Mouse (Mus musculus) spleen, adult 2 months (tissue): ENCODE data around the gene Il17c. TPM values are rescaled to one million over a fixed set of nuclear protein-coding genes. Genes with fewer than 3 reads are reported as not detected.

Source experiments
- DNase-seq, 2 experiments: peaks; one replicate each; pipeline versions ENCODE4 v3.0.0 to v3.0.0-alpha.2; 2012 to 2021; ENCODE audit warnings: low spot score in 2 of 2, low read depth in 1 of 2
- H3K27ac ChIP-seq: fragments of 200-500 bp; 2 replicates; pipeline ENCODE4 v1.5.1; 2012; ENCODE audit warnings: low read length, inconsistent platforms; ENCODE audit not compliant: insufficient read depth
- H3K27me3 ChIP-seq: fragments of 200-500 bp; 2 replicates; pipeline ENCODE4 v1.6.1; 2012; ENCODE audit warnings: mild to moderate bottlenecking, moderate library complexity, low read length, inconsistent platforms; ENCODE audit not compliant: control insufficient read depth, insufficient read depth
- H3K36me3 ChIP-seq: fragments of 200-500 bp; 2 replicates; pipeline ENCODE4 v1.6.1; 2012; ENCODE audit warnings: mild to moderate bottlenecking, low read length, inconsistent platforms; ENCODE audit not compliant: control insufficient read depth, insufficient read depth
- H3K4me1 ChIP-seq: fragments of 200-500 bp; 2 replicates; pipeline ENCODE4 v1.6.1; 2011; ENCODE audit warnings: inconsistent platforms; ENCODE audit not compliant: control insufficient read depth, insufficient read depth, insufficient read length
- H3K4me3 ChIP-seq: fragments of 200-500 bp; 2 replicates; pipeline ENCODE4 v1.5.1; 2011; ENCODE audit warnings: mild to moderate bottlenecking, inconsistent platforms; ENCODE audit not compliant: insufficient read depth, insufficient read length; ENCODE audit errors: extremely low read depth
- CTCF ChIP-seq: fragments of 200-500 bp; IDR thresholded peaks from 2 replicates; pipeline ENCODE4 v1.5.1; 2011; ENCODE audit warnings: mild to moderate bottlenecking, inconsistent platforms; ENCODE audit not compliant: insufficient read depth, insufficient read length, insufficient replicate concordance; ENCODE audit errors: extremely low read depth
- POLR2A ChIP-seq: fragments of 200-500 bp; IDR thresholded peaks from 2 replicates; pipeline ENCODE4 v1.6.1; 2011; ENCODE audit warnings: low read depth, low read length, inconsistent platforms
- WGBS: fragments of 180-500 bp; shearing (Covaris S2); methylation state at CpG from one replicate; pipeline ENCODE4 v1.1.7; 2018; 5-methylcytosine and 5-hydroxymethylcytosine counted together
- polyA plus RNA-seq: library from polyadenylated mRNA; depleted of rRNA; stranded (reverse); fragments of >200 nt; gene quantifications from 2 replicates; pipeline ENCODE4 v1.2.3, GENCODE M21; 2012; rRNA removed

Il17c gene
- polyA plus RNA-seq = 0.28 TPM in 1 of 2 replicates, not detected in the other

DNA sequence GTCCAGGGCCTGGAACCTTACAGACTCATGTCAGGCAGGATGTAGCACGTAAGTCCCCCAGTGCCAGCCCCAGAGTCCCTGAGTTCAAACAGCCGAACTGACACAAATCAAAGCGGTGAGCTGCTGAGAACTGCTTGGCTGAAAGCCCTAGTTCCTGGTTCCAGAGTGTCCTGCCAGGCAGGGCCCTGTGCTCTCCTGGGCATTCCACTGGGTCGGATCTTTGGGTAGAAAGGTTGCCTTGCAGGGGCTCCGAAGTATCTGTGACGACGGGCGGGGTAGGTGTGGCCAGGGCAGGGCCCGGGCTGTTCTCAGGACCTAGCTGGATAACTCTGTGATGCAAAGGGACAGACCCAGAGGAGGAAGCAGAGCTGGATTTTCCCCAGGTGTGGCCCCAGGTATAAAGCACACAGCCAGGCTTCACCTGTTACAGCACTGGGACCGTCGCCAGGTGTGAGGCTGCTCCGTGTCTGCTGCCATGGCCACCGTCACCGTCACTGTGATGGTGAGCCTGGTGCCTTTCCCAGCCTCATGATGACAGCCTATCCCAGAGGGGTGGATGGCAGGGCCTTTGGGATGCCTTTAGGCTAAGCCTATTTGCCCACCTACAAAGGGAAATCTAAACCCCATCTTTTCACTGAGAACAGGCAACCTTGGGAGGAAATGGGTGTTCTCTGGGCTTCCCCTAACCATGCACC, at the start of gene Il17c:
Il17c (plus strand) TSS at position 645 of the 695 bp plus-strand sequence.
- no peak within 1 kb of the TSS for H3K27ac ChIP-seq
- H3K4me3 ChIP-seq = no peak within 1 kb of the TSS
- no peak for TF ChIP-seq POLR2A
- no peaks in the 10 kb centered on the region for H3K27me3 ChIP-seq
- DNase-seq = peak in 1 of 2 experiments; percentile 3
- H3K4me1 ChIP-seq = no peaks in the 10 kb centered on the region
- H3K36me3 ChIP-seq = peaks cover 32% of the 10 kb centered on the region
- WGBS = 89% methylated on average over 14 of the region's 14 CpGs

DNA sequence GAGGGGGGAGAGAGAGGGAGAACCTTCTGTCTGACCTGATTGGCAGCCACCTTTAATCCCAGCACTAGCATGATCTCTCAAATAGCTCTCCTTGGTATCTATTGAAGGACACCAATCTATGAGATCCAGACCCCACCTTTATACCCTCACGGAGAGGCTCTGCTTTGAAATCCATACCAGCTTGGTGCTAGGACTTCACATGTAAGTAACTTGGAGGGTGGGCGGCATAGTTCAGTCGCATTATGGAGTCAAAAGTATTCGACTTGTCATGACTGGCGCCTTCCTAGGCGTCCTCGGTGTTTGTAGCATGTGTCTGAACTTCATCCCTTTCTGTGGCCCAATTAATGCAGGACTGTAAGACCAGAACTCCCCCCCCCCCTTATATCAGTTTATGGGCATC, 46.5 kb upstream of the Il17c start:
- WGBS = 95% methylated on average over 7 of the region's 7 CpGs
- Histone ChIP-seq H3K4me3 (no peak overlapping the region), H3K36me3 (peaks cover 3% of the 10 kb centered on the region), H3K27ac (no peak overlapping the region), H3K27me3 (no peaks in the 10 kb centered on the region), H3K4me1 (no peaks in the 10 kb centered on the region; the same call in 1 of the 2 replicates)
- no peak for DNase-seq
- TF ChIP-seq CTCF (no peak), POLR2A (no peak)

DNA sequence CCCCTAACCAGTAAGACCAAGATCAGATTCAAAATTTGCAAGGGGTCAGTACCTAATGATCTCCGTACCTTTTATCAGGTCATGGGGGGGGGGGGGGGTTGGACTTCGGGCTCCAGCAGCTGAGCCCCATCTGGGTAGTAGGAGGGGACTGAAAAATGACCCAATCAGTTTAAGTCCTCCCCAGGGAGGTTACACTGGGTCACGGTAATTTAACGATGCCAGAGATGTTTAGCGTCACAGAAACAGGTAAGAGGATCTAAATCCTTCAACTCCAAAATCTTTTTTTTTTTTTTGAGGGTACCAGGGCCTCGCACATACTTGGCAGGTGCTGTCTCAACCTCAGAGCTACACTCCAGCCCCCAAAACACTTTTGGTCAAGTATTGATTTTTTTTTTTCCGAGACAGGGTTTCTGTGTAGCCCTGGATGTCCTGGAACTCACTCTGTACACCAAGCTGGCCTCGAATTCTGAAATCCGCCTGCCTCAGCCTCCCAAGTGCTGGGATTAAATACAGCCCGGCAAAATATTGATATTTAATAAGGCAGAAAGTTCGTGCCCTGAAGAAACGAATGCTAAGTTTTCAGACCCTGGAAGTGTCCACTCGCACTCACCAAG, 46.0 kb upstream of the Il17c start:
- no peaks in the 10 kb centered on the region; the same call in 1 of the 2 replicates for H3K4me1 ChIP-seq
- H3K27me3 ChIP-seq = no peaks in the 10 kb centered on the region
- TF ChIP-seq POLR2A (no peak), CTCF (no peak)
- WGBS = 16% methylated on average over 13 of the region's 13 CpGs
- peak overlapping the region; percentile 61 for H3K4me3 ChIP-seq
- peaks cover 3% of the 10 kb centered on the region for H3K36me3 ChIP-seq
- no peak for DNase-seq
- H3K27ac ChIP-seq = no peak overlapping the region

DNA sequence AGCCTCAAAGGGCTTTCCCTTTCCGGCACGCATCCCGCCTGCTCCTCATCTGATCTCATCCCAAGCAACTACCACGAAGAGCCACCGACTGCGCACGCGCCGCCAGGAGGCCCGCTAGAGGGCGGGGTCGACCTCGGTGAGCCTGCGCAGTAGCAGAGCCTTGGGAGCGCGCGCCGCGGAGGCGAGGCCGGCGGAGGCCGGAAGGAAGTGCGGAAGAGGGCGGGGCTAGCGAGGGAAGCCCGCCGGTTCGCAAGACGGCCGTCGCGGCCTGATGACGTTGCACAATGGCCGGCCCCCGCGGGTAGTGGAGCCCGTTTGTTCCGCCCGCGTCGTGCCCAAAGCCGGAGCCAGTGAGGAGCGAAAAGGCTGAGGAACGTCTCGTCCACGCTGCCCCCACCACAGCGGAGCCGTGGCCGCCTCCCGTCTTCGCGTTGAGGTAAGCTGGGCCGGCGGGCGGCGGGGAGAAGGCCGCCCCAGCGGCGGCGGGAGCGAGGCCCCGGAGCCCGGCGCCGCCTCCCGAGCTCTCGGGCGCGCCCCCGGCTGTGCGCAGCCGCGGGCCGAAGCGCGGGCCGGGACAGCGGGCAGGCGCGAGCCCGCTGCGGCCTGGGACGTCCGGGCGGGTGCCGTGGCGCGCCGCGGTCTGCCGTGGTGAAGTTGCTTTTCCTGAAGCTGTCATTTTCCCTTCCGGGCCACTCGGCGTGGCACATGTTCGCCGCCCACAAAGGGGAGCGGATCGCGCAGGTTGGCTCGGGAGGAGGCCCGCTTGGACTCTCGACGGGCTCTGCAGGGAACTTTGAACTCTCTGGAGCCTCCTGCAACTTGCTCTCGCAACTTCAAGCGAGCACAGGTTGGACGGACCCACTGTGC, 45.2 kb upstream of the Il17c start, which contains the start of gene Zc3h18:
Zc3h18 (plus strand) TSS at position 245 of the 867 bp plus-strand sequence.
- H3K27me3 ChIP-seq = no peaks in the 10 kb centered on the region
- peak within 1 kb of the TSS; percentile 93 for H3K4me3 ChIP-seq
- WGBS = under 1% methylated on average over 98 of the region's 107 CpGs
- peak within 1 kb of the TSS; percentile 93 for H3K27ac ChIP-seq
- H3K36me3 ChIP-seq = peaks cover 3% of the 10 kb centered on the region
- TF ChIP-seq CTCF = 0 out of 2 replicates have a peak, but pooled peaks have one; percentile 8
- peak; percentile 28; the same call in 1 of the 2 replicates for TF ChIP-seq POLR2A
- DNase-seq = peak; percentile 95 to 99
- no peaks in the 10 kb centered on the region; the same call in 1 of the 2 replicates for H3K4me1 ChIP-seq

DNA sequence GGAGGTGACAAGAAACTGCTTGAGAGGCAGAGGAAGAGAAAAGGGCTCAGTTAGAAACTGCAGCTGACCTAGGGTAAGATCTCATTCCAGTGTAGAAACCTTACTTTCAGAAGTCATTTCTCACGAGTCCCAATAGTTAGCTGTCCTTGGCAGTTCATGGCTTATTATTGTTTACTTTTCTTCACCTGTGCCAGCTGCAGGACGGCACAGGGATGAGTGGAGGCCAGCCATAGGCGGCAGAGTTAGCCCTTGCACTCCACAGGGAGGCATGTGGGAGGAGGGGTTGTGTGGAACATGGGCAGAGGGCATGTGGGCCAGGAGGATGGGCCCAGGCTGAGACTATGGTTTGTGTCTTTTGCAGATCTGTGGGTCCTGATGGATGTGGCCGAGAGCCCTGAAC, 38.8 kb upstream of the Il17c start:
- WGBS = 91% methylated on average over 4 of the region's 4 CpGs
- Histone ChIP-seq H3K27ac (no peak overlapping the region), H3K4me1 (no peaks in the 10 kb centered on the region), H3K36me3 (peaks cover 26% of the 10 kb centered on the region), H3K27me3 (no peaks in the 10 kb centered on the region), H3K4me3 (no peak overlapping the region)
- TF ChIP-seq POLR2A (no peak), CTCF (no peak)
- DNase-seq = no peak

DNA sequence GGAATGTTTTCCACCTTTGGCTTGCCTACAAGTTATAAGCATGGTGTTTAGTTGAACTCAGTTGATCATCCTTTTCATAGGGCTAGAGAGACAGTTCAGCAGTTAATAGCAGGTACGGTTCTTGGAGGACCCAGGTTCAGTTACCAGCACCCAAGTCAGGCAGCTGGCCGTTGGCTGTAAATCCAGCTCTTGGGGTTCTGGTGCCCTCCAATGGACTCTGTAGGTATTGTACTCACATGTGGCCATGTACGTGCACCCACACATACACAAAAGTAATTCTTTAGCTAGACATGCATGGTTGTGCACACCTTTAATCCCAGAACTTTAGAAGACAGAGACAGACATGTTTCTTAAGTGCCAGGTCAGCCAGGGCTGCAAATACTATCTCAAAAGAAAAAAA, 32.5 kb upstream of the Il17c start:
- 94% methylated on average over 3 of the region's 3 CpGs for WGBS
- peaks cover 31% of the 10 kb centered on the region for H3K36me3 ChIP-seq

More for the DNA sequence above, 32.5 kb upstream of the Il17c start:
- Histone ChIP-seq H3K4me3 (no peak overlapping the region), H3K27me3 (no peaks in the 10 kb centered on the region), H3K4me1 (no peaks in the 10 kb centered on the region), H3K27ac (no peak overlapping the region)
- no peak for DNase-seq
- TF ChIP-seq CTCF (no peak), POLR2A (no peak)
